Mouse (Mus musculus): Measurements from ENCODE around the gene Cdk5. TPM values are rescaled to one million over a fixed set of nuclear protein-coding genes. Genes with fewer than 3 reads are reported as not detected.
"Not testable (repeated sequence)": the region's sequence is repeated elsewhere in the genome, so short reads cannot be mapped to it uniquely, and the experiment has no call there.

Gene Cdk5
- polyA plus RNA-seq, 1 experiment from 2014 or later = 50.1 TPM

GRCm38 (mm10) chr5:24412063-24412462, 11.3 kb downstream of the Cdk5 start:
- 90% methylated on average over 2 of the region's 2 CpGs for whole genome bisulfite sequencing
- H3K4me1 ChIP-seq = peaks cover 26% of the 10 kb centered on the region
- no peak overlapping the region for H3K4me3 ChIP-seq (replicated peaks)
- no peaks in the 10 kb centered on the region for H3K27me3 ChIP-seq
- H3K9me3 ChIP-seq (replicated peaks) = no peaks in the 10 kb centered on the region
- no peak overlapping the region for H3K27ac ChIP-seq
- H3K4me2 ChIP-seq = no peak overlapping the region
- H3K36me3 ChIP-seq = peaks cover 24% of the 10 kb centered on the region
- H3K9ac ChIP-seq = no peak overlapping the region
- ATAC-seq (replicated peaks; ENCODE audit: low FRiP score) = no peak

DNA sequence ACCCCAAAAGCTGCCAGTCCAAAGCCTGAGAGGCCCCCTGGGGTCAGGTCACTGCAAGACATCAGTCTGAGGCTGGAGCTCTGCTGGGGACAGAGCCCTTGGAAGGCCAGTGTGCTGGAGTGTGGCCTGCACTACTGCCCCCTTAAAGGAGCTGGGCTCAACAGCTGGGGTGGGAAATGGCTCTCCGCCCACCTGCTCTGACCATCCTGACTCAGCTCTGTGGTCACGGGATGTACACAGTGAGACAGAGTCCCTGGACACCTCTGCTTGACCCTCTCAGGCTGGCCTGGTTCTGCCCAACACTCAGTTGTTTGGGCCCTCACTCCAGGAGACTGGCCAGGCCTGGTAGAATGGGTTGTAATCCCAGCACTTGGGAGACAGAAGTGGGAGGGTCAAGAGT, 13.9 kb downstream of the Cdk5 start:
- no peak overlapping the region for H3K9ac ChIP-seq
- H3K4me1 ChIP-seq = peaks cover 15% of the 10 kb centered on the region
- H3K4me2 ChIP-seq = no peak overlapping the region
- no peaks in the 10 kb centered on the region for H3K9me3 ChIP-seq (replicated peaks)
- no peaks in the 10 kb centered on the region for H3K27me3 ChIP-seq
- no peak overlapping the region for H3K27ac ChIP-seq
- H3K36me3 ChIP-seq = peaks cover 48% of the 10 kb centered on the region
- WGBS = 71% methylated on average over 2 of the region's 2 CpGs
- H3K4me3 ChIP-seq (replicated peaks) = no peak overlapping the region
- ATAC-seq (replicated peaks; ENCODE audit: low FRiP score) = no peak

- no peaks in the 10 kb centered on the region for H3K27me3 ChIP-seq
- H3K27ac ChIP-seq = no peak overlapping the region
- ATAC-seq (replicated peaks; ENCODE audit: low FRiP score) = no peak
- H3K4me3 ChIP-seq (replicated peaks) = no peak overlapping the region
- no peak overlapping the region for H3K4me2 ChIP-seq
- WGBS = 93% methylated on average over 13 of the region's 13 CpGs
- no peaks in the 10 kb centered on the region for H3K9me3 ChIP-seq (replicated peaks)
- peaks cover 11% of the 10 kb centered on the region for H3K4me1 ChIP-seq
- peaks cover 55% of the 10 kb centered on the region for H3K36me3 ChIP-seq
- H3K9ac ChIP-seq = no peak overlapping the region
Observed at GRCm38 (mm10) chr5:24408651-24409050, 14.7 kb downstream of the Cdk5 start.

DNA sequence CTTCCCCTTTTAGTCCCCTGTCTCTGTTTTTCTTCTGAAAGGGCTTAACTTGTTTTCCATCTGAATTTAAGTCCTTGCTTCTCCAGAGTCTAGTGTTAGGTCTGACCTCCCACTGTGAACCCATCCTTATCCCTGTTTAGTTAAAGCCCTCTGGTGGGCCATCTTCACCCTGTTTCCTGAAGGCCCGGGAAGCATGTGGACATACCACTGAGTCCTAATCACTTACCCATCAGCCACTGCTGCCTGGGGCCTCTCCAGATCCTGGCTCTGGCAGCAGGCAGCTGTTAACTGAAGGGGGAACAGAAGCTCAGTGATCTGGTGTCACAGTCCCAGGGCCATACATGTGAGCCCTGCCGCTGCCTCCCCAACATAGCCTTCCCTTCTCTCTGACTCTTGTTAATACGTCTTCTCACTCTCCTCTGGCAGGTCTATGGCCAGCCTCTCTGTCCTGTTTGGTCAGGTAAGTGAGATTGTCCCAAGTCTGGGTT, 17.9 kb downstream of the Cdk5 start:
- Histone ChIP-seq H3K27ac (no peak overlapping the region), H3K4me2 (no peak overlapping the region), H3K27me3 (no peaks in the 10 kb centered on the region), H3K4me3 (replicated peaks) (no peak overlapping the region), H3K4me1 (no peaks in the 10 kb centered on the region), H3K36me3 (peaks cover 87% of the 10 kb centered on the region), H3K9ac (no peak overlapping the region), H3K9me3 (replicated peaks) (no peaks in the 10 kb centered on the region)
- no peak for ATAC-seq (replicated peaks; ENCODE audit: low FRiP score)
- WGBS = 59% methylated on average over 3 of the region's 3 CpGs

GRCm38 (mm10) chr5:24404594-24405360, 18.6 kb downstream of the Cdk5 start:
- Histone ChIP-seq H3K27ac (no peak overlapping the region), H3K4me3 (replicated peaks) (no peak overlapping the region), H3K9me3 (replicated peaks) (no peaks in the 10 kb centered on the region), H3K4me1 (no peaks in the 10 kb centered on the region), H3K27me3 (no peaks in the 10 kb centered on the region), H3K4me2 (no peak overlapping the region), H3K9ac (no peak overlapping the region), H3K36me3 (peaks cover 92% of the 10 kb centered on the region)
- WGBS = 89% methylated on average over 6 of the region's 6 CpGs
- ATAC-seq (replicated peaks; ENCODE audit: low FRiP score) = no peak

DNA sequence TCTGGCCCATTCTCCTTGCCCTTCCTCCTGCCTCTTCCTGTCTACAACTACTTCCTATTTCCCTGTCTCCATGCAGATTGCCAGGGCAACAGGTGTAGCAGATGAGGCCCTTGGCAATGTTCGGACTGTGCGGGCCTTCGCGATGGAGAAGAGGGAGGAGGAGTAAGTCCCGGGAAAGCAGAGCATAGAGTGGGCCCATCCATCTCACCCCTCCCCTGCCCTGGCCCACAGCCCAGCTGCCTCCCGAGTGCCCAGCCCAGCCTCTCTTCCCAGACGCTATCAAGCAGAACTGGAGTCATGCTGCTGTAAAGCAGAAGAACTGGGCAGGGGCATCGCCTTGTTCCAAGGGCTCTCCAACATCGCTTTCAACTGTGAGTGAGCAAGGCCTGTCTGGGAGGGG, 21.4 kb downstream of the Cdk5 start:
- WGBS = 82% methylated on average over 9 of the region's 9 CpGs
- Histone ChIP-seq H3K27me3 (no peaks in the 10 kb centered on the region), H3K9ac (no peak overlapping the region), H3K4me1 (no peaks in the 10 kb centered on the region), H3K9me3 (replicated peaks) (no peaks in the 10 kb centered on the region), H3K27ac (no peak overlapping the region), H3K36me3 (peaks cover 72% of the 10 kb centered on the region), H3K4me2 (no peak overlapping the region), H3K4me3 (replicated peaks) (no peak overlapping the region)
- ATAC-seq (replicated peaks; ENCODE audit: low FRiP score) = no peak

DNA sequence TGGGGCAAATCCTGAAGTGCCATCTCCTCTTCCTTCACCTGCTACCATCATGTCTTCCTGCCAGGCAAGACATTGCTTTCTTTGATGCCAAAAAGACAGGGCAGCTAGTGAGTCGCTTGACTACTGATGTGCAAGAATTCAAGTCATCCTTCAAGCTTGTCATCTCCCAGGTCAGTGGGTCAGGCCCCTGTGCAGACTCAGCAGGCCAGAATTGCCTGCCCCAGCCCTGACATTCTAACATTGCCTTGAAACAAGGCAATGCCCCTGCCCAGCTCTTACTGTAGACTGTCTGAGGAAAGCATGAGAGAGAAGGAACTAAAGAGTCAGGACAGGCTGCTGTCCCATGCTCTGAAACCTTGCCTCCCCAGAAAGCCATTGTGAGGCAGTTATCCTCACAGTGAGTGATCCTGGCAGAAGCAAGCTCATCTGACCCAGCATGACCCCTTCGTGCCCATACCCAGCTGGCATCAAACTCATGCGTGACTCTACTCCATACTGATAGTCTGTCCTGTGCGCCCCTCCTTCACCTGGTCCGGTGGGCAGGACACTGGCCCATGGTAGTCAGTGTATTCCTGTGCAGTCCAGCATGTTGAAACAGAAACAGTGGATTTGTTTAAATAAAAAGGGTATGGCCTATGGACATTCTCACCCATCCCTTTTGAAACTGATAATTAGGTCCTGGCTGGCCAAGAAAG, 22.3 kb downstream of the Cdk5 start:
- H3K27ac ChIP-seq = no peak overlapping the region
- H3K4me3 ChIP-seq (replicated peaks) = no peak overlapping the region
- no peaks in the 10 kb centered on the region for H3K9me3 ChIP-seq (replicated peaks)
- H3K4me1 ChIP-seq = no peaks in the 10 kb centered on the region
- WGBS = 88% methylated on average over 5 of the region's 5 CpGs
- no peak for ATAC-seq (replicated peaks; ENCODE audit: low FRiP score)
- H3K9ac ChIP-seq = no peak overlapping the region
- no peak overlapping the region for H3K4me2 ChIP-seq
- peaks cover 62% of the 10 kb centered on the region for H3K36me3 ChIP-seq
- no peaks in the 10 kb centered on the region for H3K27me3 ChIP-seq

DNA sequence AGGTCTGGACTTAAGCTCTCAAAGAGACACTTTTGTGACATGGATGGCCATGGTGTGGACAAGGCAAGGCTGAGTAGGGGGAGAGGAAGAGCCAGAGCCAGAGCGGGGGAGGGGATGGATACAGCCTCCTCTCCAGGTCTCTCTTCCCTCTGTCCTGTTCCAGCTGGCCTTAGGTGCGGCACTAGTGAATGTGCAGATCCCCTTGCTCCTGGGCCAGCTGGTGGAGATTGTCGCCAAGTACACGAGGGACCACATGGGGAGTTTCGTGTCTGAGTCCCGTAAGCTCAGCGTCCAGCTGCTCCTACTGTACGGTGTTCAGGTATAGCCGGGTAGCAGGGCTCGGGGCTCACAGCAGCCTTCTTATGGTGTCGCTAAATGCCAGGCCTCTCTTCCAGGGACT, 23.0 kb downstream of the Cdk5 start:
- no peak overlapping the region for H3K9ac ChIP-seq
- H3K4me2 ChIP-seq = no peak overlapping the region
- 0 out of 2 replicates have a peak, but pooled peaks cover under 1% of the 10 kb centered on the region for H3K4me1 ChIP-seq
- H3K36me3 ChIP-seq = peaks cover 57% of the 10 kb centered on the region
- no peaks in the 10 kb centered on the region for H3K27me3 ChIP-seq
- H3K9me3 ChIP-seq (replicated peaks) = no peaks in the 10 kb centered on the region
- ATAC-seq (replicated peaks; ENCODE audit: low FRiP score) = no peak
- no peak overlapping the region for H3K4me3 ChIP-seq (replicated peaks)
- no peak overlapping the region for H3K27ac ChIP-seq
- WGBS = 89% methylated on average over 11 of the region's 11 CpGs

GRCm38 (mm10) chr5:24399686-24400085, 23.6 kb downstream of the Cdk5 start:
- Histone ChIP-seq H3K27ac (no peak overlapping the region), H3K4me3 (replicated peaks) (no peak overlapping the region), H3K4me2 (no peak overlapping the region), H3K36me3 (peaks cover 51% of the 10 kb centered on the region), H3K9ac (no peak overlapping the region), H3K9me3 (replicated peaks) (no peaks in the 10 kb centered on the region), H3K27me3 (no peaks in the 10 kb centered on the region), H3K4me1 (0 out of 2 replicates have a peak, but pooled peaks cover 8% of the 10 kb centered on the region)
- ATAC-seq (replicated peaks; ENCODE audit: low FRiP score) = no peak
- 89% methylated on average over 10 of the region's 10 CpGs for WGBS

GRCm38 (mm10) chr5:24396254-24396653, 27.1 kb downstream of the Cdk5 start:
- not testable (repeated sequence) for H3K4me2 ChIP-seq; H3K9ac ChIP-seq; H3K27ac ChIP-seq; ATAC-seq (replicated peaks; ENCODE audit: low FRiP score); H3K9me3 ChIP-seq (replicated peaks); H3K27me3 ChIP-seq; H3K4me3 ChIP-seq (replicated peaks)
- Histone ChIP-seq H3K4me1 (peaks cover 20% of the 10 kb centered on the region), H3K36me3 (peaks cover 17% of the 10 kb centered on the region)
- 91% methylated on average over 6 of the region's 6 CpGs for WGBS

- Histone ChIP-seq H3K27me3 (no peaks in the 10 kb centered on the region), H3K36me3 (no peaks in the 10 kb centered on the region), H3K9ac (peak overlapping the region; percentile 45), H3K4me1 (peaks cover 25% of the 10 kb centered on the region), H3K9me3 (replicated peaks) (no peaks in the 10 kb centered on the region), H3K4me2 (peak overlapping the region; percentile 60), H3K4me3 (replicated peaks) (peak overlapping the region; percentile 67), H3K27ac (peak overlapping the region; percentile 85)
- 1% methylated on average over 36 of the region's 36 CpGs for WGBS
- peak; percentile 97 for ATAC-seq (replicated peaks; ENCODE audit: low FRiP score)
Observed at GRCm38 (mm10) chr5:24394165-24394894, 29.0 kb downstream of the Cdk5 start.
